Mouse (Mus musculus) myocyte (in vitro differentiated cells): Measurements from ENCODE around the gene Prkn.

Experiments used
- E2F4 ChIP-seq: IDR thresholded peaks from one replicate; pipeline ENCODE4 v1.6.1; 2011; ENCODE audit warnings: mild to moderate bottlenecking, control low read depth, moderate library complexity; ENCODE audit not compliant: insufficient read depth
- MAX ChIP-seq: IDR thresholded peaks from one replicate; pipeline ENCODE4 v1.6.1; 2011; ENCODE audit warnings: low read depth, mild to moderate bottlenecking, control low read depth
- MYOD1 ChIP-seq, 3 experiments: IDR thresholded peaks; one replicate each; pipeline ENCODE4 v1.6.1; 2011; ENCODE audit warnings: control low read depth in 2 of 3, low read depth in 2 of 3, mild to moderate bottlenecking in 2 of 3, moderate library complexity in 1 of 3; ENCODE audit not compliant: insufficient read length in 2 of 3, control insufficient read depth in 1 of 3
- MYOG ChIP-seq, 3 experiments: IDR thresholded peaks; one replicate each; pipeline ENCODE4 v1.6.1; 2011; ENCODE audit warnings: control low read depth in 2 of 3, low read depth in 2 of 3, mild to moderate bottlenecking in 2 of 3; ENCODE audit not compliant: insufficient read length in 2 of 3, control insufficient read depth in 1 of 3, insufficient read depth in 1 of 3
- POLR2A ChIP-seq: IDR thresholded peaks from one replicate; pipeline ENCODE4 v1.6.1; 2011; ENCODE audit warnings: low read depth, mild to moderate bottlenecking, control low read depth, moderate library complexity; ENCODE audit not compliant: insufficient read length
- POLR2AphosphoS2 ChIP-seq: IDR thresholded peaks from one replicate; pipeline ENCODE4 v1.6.1; 2011; ENCODE audit warnings: low read depth, control low read depth; ENCODE audit not compliant: insufficient read length
- TCF12 ChIP-seq: IDR thresholded peaks from one replicate; pipeline ENCODE4 v1.6.1; 2011; ENCODE audit warnings: mild to moderate bottlenecking, control low read depth; ENCODE audit not compliant: poor library complexity, insufficient read depth, severe bottlenecking
- TCF3 ChIP-seq: IDR thresholded peaks from one replicate; pipeline ENCODE4 v1.6.1; 2011; ENCODE audit warnings: low read depth, control low read depth; ENCODE audit not compliant: insufficient read length
- USF1 ChIP-seq: IDR thresholded peaks from one replicate; pipeline ENCODE4 v1.6.1; 2011; ENCODE audit warnings: low read depth, mild to moderate bottlenecking, control low read depth, moderate library complexity

DNA sequence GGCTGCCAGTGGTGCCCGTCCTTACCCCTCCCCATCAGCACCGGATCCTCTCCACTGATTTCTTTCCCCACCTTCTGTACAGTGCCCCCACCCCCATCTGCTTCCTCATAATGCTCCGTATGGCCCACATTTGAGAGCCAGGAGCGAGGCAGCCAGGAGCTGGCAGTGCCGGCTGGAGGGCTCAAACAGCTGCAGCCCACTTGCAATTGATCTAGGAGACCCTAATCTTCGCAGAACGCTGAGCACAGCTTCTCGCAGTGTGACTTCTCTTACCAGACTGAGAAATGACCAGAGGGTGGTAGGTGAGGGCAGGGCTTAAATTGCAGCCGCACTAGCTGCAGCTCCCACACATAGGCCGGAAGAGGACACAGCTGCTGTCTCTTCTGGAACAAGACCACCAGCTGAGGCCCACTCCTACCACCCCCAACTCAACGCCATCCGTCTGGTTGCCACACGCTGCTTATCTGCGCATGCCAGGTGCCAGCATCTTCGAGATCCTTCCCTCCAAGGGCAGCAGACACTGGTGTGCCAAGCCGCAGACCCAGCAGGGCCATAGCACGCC, 1138.2 kb downstream of the Prkn start:
- no peak for TF ChIP-seq USF1
- no peak for TF ChIP-seq MAX
- TF ChIP-seq TCF3: no peak
- no peak for TF ChIP-seq POLR2A
- no peak for TF ChIP-seq TCF12
- TF ChIP-seq E2F4: no peak
- TF ChIP-seq POLR2AphosphoS2: no peak
- TF ChIP-seq MYOG (IDR thresholded peaks at IDR 0.05; ENCODE audit: control insufficient read depth in 1 of 3, insufficient read depth in 1 of 3, insufficient read length in 2 of 3, low read depth in 2 of 3): no peak
- TF ChIP-seq MYOD1 (IDR thresholded peaks at IDR 0.05; ENCODE audit: control insufficient read depth in 1 of 3, insufficient read length in 2 of 3, low read depth in 2 of 3): no peak
